Mouse (Mus musculus): ENCODE measurements at regions not wholly inside any gene's neighbourhood (a gene's known extent, or its start where the extent isn't known, plus 50 kb on each side); places are given as distances from the start of the nearest gene placed in this dataset.

GRCm38 (mm10) chr13:44430492-44430891, 298.8 kb upstream of the Jarid2 start:
- TF ChIP-seq POLR2A (IDR thresholded peaks at IDR 0.05; ENCODE audit: borderline replicate concordance, control insufficient read depth, low read depth, low read length) (no peak), CTCF (IDR thresholded peaks at IDR 0.05; ENCODE audit: control insufficient read depth, insufficient read depth, low read length) (no peak)

Measured in bone marrow, adult 2 months (tissue).